Mouse (Mus musculus): ENCODE measurements around the gene D630023F18Rik.

DNA sequence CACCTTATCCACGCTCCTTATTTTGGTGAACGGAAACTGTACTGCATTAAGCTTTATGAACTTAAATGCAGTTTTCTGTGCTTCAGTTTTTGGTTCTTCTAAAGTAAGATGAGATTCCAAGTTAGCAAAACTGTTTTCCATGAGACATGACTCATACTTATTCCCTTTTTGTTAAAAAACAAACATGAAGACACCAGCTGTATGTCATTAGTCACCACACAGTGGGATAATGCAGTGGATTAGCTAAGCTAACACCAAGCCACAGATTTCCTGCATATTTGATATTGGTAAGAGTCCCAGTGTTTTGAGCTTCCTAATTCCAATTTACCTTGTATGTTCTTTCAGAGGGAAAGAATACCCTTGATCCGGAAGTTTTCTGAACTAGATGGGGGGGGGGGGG lies 31.4 kb downstream of the D630023F18Rik start:
- TF ChIP-seq POLR2A (IDR thresholded peaks at IDR 0.05; ENCODE audit: extremely low read depth, insufficient read depth, low read length) = no peak
- no peak for TF ChIP-seq CTCF (IDR thresholded peaks at IDR 0.05; ENCODE audit: low read depth, low read length)

Data from liver, adult 2 months (tissue).